ENCODE assay signal across 32 mouse cellular contexts in the genomic region with DNA sequence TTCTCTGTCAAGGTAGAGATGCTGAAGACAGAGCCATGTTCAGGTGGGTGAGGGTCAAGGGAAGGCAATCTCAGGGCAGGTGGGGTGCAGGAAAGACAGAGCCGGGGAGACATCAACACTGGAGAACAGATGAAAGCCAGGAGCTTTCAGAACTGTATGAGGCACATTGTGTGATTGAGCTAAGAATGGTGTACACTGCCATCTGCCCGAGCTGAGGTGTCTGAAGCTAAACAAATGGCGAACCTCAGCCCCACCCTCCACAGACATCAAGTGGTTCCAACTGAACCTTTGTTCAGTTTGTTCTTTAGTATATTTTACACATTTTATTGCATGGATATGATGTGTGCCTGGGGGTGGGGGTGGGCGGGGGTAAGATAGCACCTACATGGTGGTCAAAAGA.
"Had no signal": no experiment of that assay in that cellular context is flagged by ENCODE, and none has a peak within 500 bp of the region (broad histone marks: within the 10 kb centered on the region; RNA-seq: fewer than 3 reads in every experiment).

No protein-coding gene starts in this region.

- H3K27me3 ChIP-seq: heart, embryonic 12.5 days; heart, embryonic 13.5 days; heart, embryonic 15.5 days; hindbrain, embryonic 12.5 days; hindbrain, embryonic 15.5 days; intestine, embryonic 15.5 days had no signal

- H3K36me3 ChIP-seq: heart, embryonic 12.5 days; heart, embryonic 13.5 days; heart, embryonic 15.5 days; hindbrain, embryonic 12.5 days; hindbrain, embryonic 13.5 days; hindbrain, embryonic 15.5 days; intestine, embryonic 15.5 days; kidney, embryonic 15.5 days had no signal

- H3K9me3 ChIP-seq: heart, embryonic 12.5 days; heart, embryonic 13.5 days; heart, embryonic 15.5 days; hindbrain, embryonic 12.5 days; hindbrain, embryonic 13.5 days; hindbrain, embryonic 15.5 days; intestine, embryonic 15.5 days; kidney, embryonic 15.5 days had no signal

- ATAC-seq: hindbrain, embryonic 16.5 days; hindbrain, postnatal 0 days; inflammation-experienced regulatory T-cells, adult 6 months; intestine, embryonic 15.5 days; intestine, embryonic 16.5 days; intestine, postnatal 0 days had no signal

- DNase-seq: heart, postnatal 10 days; heart, postnatal 14 days; heart, postnatal 36 days; heart, postnatal 4 days; kidney, adult 11 months; kidney, adult 18-20 months; kidney, adult 2 months; kidney, adult 8-10 months; kidney, adult 9 months; kidney, postnatal 10 days; kidney, postnatal 14 days; kidney, postnatal 25 days; kidney, postnatal 36 days; kidney, postnatal 4 days; layer of hippocampus, adult 9-11 months; layer of hippocampus, postnatal 36 days had no signal

- H3K4me3 ChIP-seq: heart, embryonic 12.5 days; heart, embryonic 13.5 days; heart, embryonic 15.5 days; hindbrain, embryonic 12.5 days; hindbrain, embryonic 13.5 days; hindbrain, embryonic 15.5 days; intestine, embryonic 15.5 days; kidney, embryonic 15.5 days; left cerebral cortex, adult 2 months had no signal

- H3K27ac ChIP-seq: hindbrain, embryonic 12.5 days; hindbrain, embryonic 13.5 days; hindbrain, embryonic 14.5 days; hindbrain, embryonic 15.5 days; hindbrain, postnatal 0 days; kidney, embryonic 15.5 days; kidney, postnatal 0 days had no signal
